Mouse (Mus musculus) neural tube, embryonic 13.5 days (tissue): Measurements from ENCODE around the gene Corin. TPM values are rescaled to one million over a fixed set of nuclear protein-coding genes. Genes with fewer than 3 reads are reported as not detected.

ENCODE experiments used
- ATAC-seq: fragments of 200-750 bp; cut with Nextera tagmentation; 2 replicates; pipeline ENCODE4 v1.8.0; 2017; ENCODE audit warnings: low read depth, mild to moderate bottlenecking, moderate TSS enrichment, moderate library complexity
- H3K27ac ChIP-seq: fragments of 300-500 bp; sonication (generic); replicated peaks from 2 replicates; pipeline ENCODE4 v1.5.1; 2015; ENCODE audit warnings: moderate library complexity, mild to moderate bottlenecking, inconsistent platforms
- H3K27me3 ChIP-seq: fragments of 300-500 bp; sonication (generic); 2 replicates; pipeline ENCODE4 v1.6.1; 2015; ENCODE audit warnings: mild to moderate bottlenecking, inconsistent platforms
- H3K36me3 ChIP-seq: fragments of 300-500 bp; sonication (generic); 2 replicates; pipeline ENCODE4 v1.6.1; 2015; ENCODE audit warnings: mild to moderate bottlenecking, inconsistent platforms
- H3K4me1 ChIP-seq: fragments of 300-500 bp; sonication (generic); replicated peaks from 2 replicates; pipeline ENCODE4 v1.6.1; 2015; ENCODE audit warnings: inconsistent platforms
- H3K4me2 ChIP-seq: fragments of 300-500 bp; sonication (generic); 2 replicates; pipeline ENCODE4 v1.6.1; 2015; ENCODE audit warnings: inconsistent platforms, mild to moderate bottlenecking, moderate library complexity
- H3K4me3 ChIP-seq: fragments of 300-500 bp; sonication (generic); 2 replicates; pipeline ENCODE4 v1.5.1; 2015; ENCODE audit warnings: mild to moderate bottlenecking, inconsistent platforms
- H3K9ac ChIP-seq: fragments of 300-500 bp; sonication (generic); 2 replicates; pipeline ENCODE4 v1.6.1; 2015; ENCODE audit warnings: moderate library complexity, mild to moderate bottlenecking, inconsistent platforms
- H3K9me3 ChIP-seq: fragments of 300-500 bp; sonication (generic); 2 replicates; pipeline ENCODE4 v1.6.1; 2016; ENCODE audit warnings: inconsistent platforms
- WGBS: fragments of 180-500 bp; shearing (Covaris S2); methylation state at CpG from one replicate; pipeline ENCODE4 v1.1.7; 2015; 5-methylcytosine and 5-hydroxymethylcytosine counted together
- polyA plus RNA-seq: library from polyadenylated mRNA; unstranded; fragments of >200 nt; fragmentation: Nextera tagmentation; extraction: Ambion mirVana; gene quantifications from 2 replicates; pipeline ENCODE4 v1.2.1, GENCODE M21; 2015

Corin gene
- polyA plus RNA-seq, 1 experiment from 2014 or later, result 2.0 TPM

- H3K27ac ChIP-seq, result no peak overlapping the region
- peaks cover 7% of the 10 kb centered on the region; the same call in 1 of the 2 replicates for H3K4me1 ChIP-seq
- H3K27me3 ChIP-seq, result no peaks in the 10 kb centered on the region
- no peak overlapping the region for H3K4me3 ChIP-seq
- ATAC-seq, result no peak
- H3K9ac ChIP-seq, result no peak overlapping the region
- no peak overlapping the region for H3K4me2 ChIP-seq
- H3K36me3 ChIP-seq, result no peaks in the 10 kb centered on the region
- 27% methylated on average over 2 of the region's 2 CpGs for WGBS
- no peaks in the 10 kb centered on the region for H3K9me3 ChIP-seq
These were observed 221.4 kb downstream of the Corin start for GRCm38 (mm10) chr5:72282907-72283306.

GRCm38 (mm10) chr5:72269652-72270051, 234.6 kb downstream of the Corin start:
- no peak for ATAC-seq
- no peak overlapping the region for H3K9ac ChIP-seq
- H3K27me3 ChIP-seq, result no peaks in the 10 kb centered on the region
- H3K4me2 ChIP-seq, result no peak overlapping the region
- no peak overlapping the region for H3K4me3 ChIP-seq
- H3K27ac ChIP-seq, result no peak overlapping the region
- H3K4me1 ChIP-seq, result no peaks in the 10 kb centered on the region
- 52% methylated on average over 8 of the region's 8 CpGs for WGBS
- no peaks in the 10 kb centered on the region for H3K9me3 ChIP-seq
- 0 out of 2 replicates have a peak, but pooled peaks cover 7% of the 10 kb centered on the region for H3K36me3 ChIP-seq

GRCm38 (mm10) chr5:72269204-72269603, 235.1 kb downstream of the Corin start:
- H3K36me3 ChIP-seq, result 0 out of 2 replicates have a peak, but pooled peaks cover 7% of the 10 kb centered on the region
- no peaks in the 10 kb centered on the region for H3K9me3 ChIP-seq
- no peak for ATAC-seq
- WGBS, result 86% methylated on average over 10 of the region's 10 CpGs
- no peak overlapping the region for H3K4me3 ChIP-seq
- no peak overlapping the region for H3K27ac ChIP-seq
- no peak overlapping the region for H3K9ac ChIP-seq
- H3K27me3 ChIP-seq, result no peaks in the 10 kb centered on the region
- H3K4me2 ChIP-seq, result no peak overlapping the region
- H3K4me1 ChIP-seq, result no peaks in the 10 kb centered on the region

GRCm38 (mm10) chr5:72266955-72267535, 237.2 kb downstream of the Corin start:
- H3K27me3 ChIP-seq, result no peaks in the 10 kb centered on the region
- no peaks in the 10 kb centered on the region for H3K4me1 ChIP-seq
- H3K4me3 ChIP-seq, result no peak overlapping the region
- no peaks in the 10 kb centered on the region for H3K9me3 ChIP-seq
- WGBS, result 95% methylated on average over 7 of the region's 7 CpGs
- no peak overlapping the region for H3K9ac ChIP-seq
- no peak overlapping the region for H3K4me2 ChIP-seq
- 0 out of 2 replicates have a peak, but pooled peaks cover 7% of the 10 kb centered on the region for H3K36me3 ChIP-seq
- H3K27ac ChIP-seq, result no peak overlapping the region
- no peak for ATAC-seq

- H3K27ac ChIP-seq, result no peak overlapping the region
- no peak overlapping the region for H3K4me3 ChIP-seq
- no peak for ATAC-seq
- no peaks in the 10 kb centered on the region for H3K27me3 ChIP-seq
- 77% methylated on average over 15 of the region's 15 CpGs for WGBS
- no peak overlapping the region for H3K9ac ChIP-seq
- no peaks in the 10 kb centered on the region for H3K4me1 ChIP-seq
- H3K36me3 ChIP-seq, result 0 out of 2 replicates have a peak, but pooled peaks cover 7% of the 10 kb centered on the region
- no peak overlapping the region for H3K4me2 ChIP-seq
- no peaks in the 10 kb centered on the region for H3K9me3 ChIP-seq
These were observed 240.0 kb downstream of the Corin start for GRCm38 (mm10) chr5:72264195-72264751.

GRCm38 (mm10) chr5:72261802-72262324, 242.4 kb downstream of the Corin start:
- H3K36me3 ChIP-seq, result no peaks in the 10 kb centered on the region
- H3K27ac ChIP-seq, result no peak overlapping the region
- no peak overlapping the region for H3K9ac ChIP-seq
- no peak overlapping the region for H3K4me3 ChIP-seq
- ATAC-seq, result no peak
- no peaks in the 10 kb centered on the region for H3K9me3 ChIP-seq
- H3K4me1 ChIP-seq, result no peaks in the 10 kb centered on the region
- H3K27me3 ChIP-seq, result no peaks in the 10 kb centered on the region
- WGBS, result 77% methylated on average over 3 of the region's 3 CpGs
- no peak overlapping the region for H3K4me2 ChIP-seq

- no peaks in the 10 kb centered on the region for H3K9me3 ChIP-seq
- no peak for ATAC-seq
- no peak overlapping the region for H3K9ac ChIP-seq
- no peaks in the 10 kb centered on the region for H3K36me3 ChIP-seq
- no peaks in the 10 kb centered on the region for H3K4me1 ChIP-seq
- H3K27ac ChIP-seq, result no peak overlapping the region
- no peak overlapping the region for H3K4me3 ChIP-seq
- H3K4me2 ChIP-seq, result no peak overlapping the region
- no peaks in the 10 kb centered on the region for H3K27me3 ChIP-seq
- WGBS, result 79% methylated on average over 3 of the region's 3 CpGs
These were observed 245.0 kb downstream of the Corin start for GRCm38 (mm10) chr5:72259298-72259621.

GRCm38 (mm10) chr5:72258409-72259297, 245.6 kb downstream of the Corin start:
- Histone ChIP-seq H3K4me2 (no peak overlapping the region), H3K27me3 (no peaks in the 10 kb centered on the region), H3K36me3 (no peaks in the 10 kb centered on the region), H3K9me3 (no peaks in the 10 kb centered on the region), H3K27ac (no peak overlapping the region), H3K9ac (no peak overlapping the region), H3K4me1 (no peaks in the 10 kb centered on the region), H3K4me3 (no peak overlapping the region)
- ATAC-seq, result no peak
- WGBS, result 87% methylated on average over 17 of the region's 17 CpGs

GRCm38 (mm10) chr5:72257084-72257483, 247.2 kb downstream of the Corin start:
- Histone ChIP-seq H3K36me3 (no peaks in the 10 kb centered on the region), H3K4me1 (no peaks in the 10 kb centered on the region), H3K9me3 (no peaks in the 10 kb centered on the region), H3K27me3 (no peaks in the 10 kb centered on the region), H3K4me3 (no peak overlapping the region), H3K4me2 (no peak overlapping the region), H3K27ac (no peak overlapping the region), H3K9ac (no peak overlapping the region)
- ATAC-seq, result no peak
- WGBS, result 88% methylated on average over 10 of the region's 10 CpGs

- H3K9me3 ChIP-seq, result no peaks in the 10 kb centered on the region
- no peak overlapping the region for H3K4me3 ChIP-seq
- H3K27me3 ChIP-seq, result no peaks in the 10 kb centered on the region
- WGBS, result 93% methylated on average over 10 of the region's 10 CpGs
- H3K36me3 ChIP-seq, result no peaks in the 10 kb centered on the region
- no peak for ATAC-seq
- no peak overlapping the region for H3K9ac ChIP-seq
- H3K4me2 ChIP-seq, result no peak overlapping the region
- H3K27ac ChIP-seq, result no peak overlapping the region
- H3K4me1 ChIP-seq, result no peaks in the 10 kb centered on the region
These were observed 249.3 kb downstream of the Corin start for GRCm38 (mm10) chr5:72254958-72255357.

GRCm38 (mm10) chr5:72250180-72250579, 254.1 kb downstream of the Corin start:
- 92% methylated on average over 1 of the region's 1 CpGs for WGBS
- H3K36me3 ChIP-seq, result peaks cover 3% of the 10 kb centered on the region; the same call in 1 of the 2 replicates
- H3K4me2 ChIP-seq, result no peak overlapping the region
- H3K9ac ChIP-seq, result no peak overlapping the region
- H3K4me1 ChIP-seq, result no peaks in the 10 kb centered on the region
- no peaks in the 10 kb centered on the region for H3K9me3 ChIP-seq
- ATAC-seq, result no peak
- H3K27ac ChIP-seq, result no peak overlapping the region
- no peaks in the 10 kb centered on the region for H3K27me3 ChIP-seq
- H3K4me3 ChIP-seq, result no peak overlapping the region
